Mouse (Mus musculus) heart, embryonic 14.5 days (tissue): ENCODE measurements around the gene Igsf23. TPM values are rescaled to one million over a fixed set of nuclear protein-coding genes. Genes with fewer than 3 reads are reported as not detected.
A peak's percentile ranks its signal among the peaks of the same experiment; 100 is the strongest.
"Not testable (repeated sequence)": the region's sequence is repeated elsewhere in the genome, so short reads cannot be mapped to it uniquely, and the experiment has no call there.

Experiments used
- ATAC-seq: fragments of 200-750 bp; cut with Nextera tagmentation; 2 replicates; pipeline ENCODE4 v1.8.0; 2017; ENCODE audit warnings: low read depth, moderate TSS enrichment; ENCODE audit not compliant: insufficient number of reproducible peaks, insufficient read depth, low FRiP score
- H3K27ac ChIP-seq, 2 experiments: fragments of 200-500 bp in 1 of 2; fragments of 300-500 bp in 1 of 2; sonication (generic) in 1 of 2; replicated peaks in 1 of 2; 2 replicates each; pipeline ENCODE4 v1.5.1; 2012 to 2014; ENCODE audit warnings: low read depth in 2 of 2, low read length in 2 of 2, control low read depth in 1 of 2, mild to moderate bottlenecking in 1 of 2, mixed read lengths in 1 of 2; ENCODE audit not compliant: control insufficient read depth in 1 of 2, insufficient read depth in 1 of 2
- H3K27me3 ChIP-seq: fragments of 300-500 bp; sonication (generic); 2 replicates; pipeline ENCODE4 v1.6.1; 2014; ENCODE audit warnings: mild to moderate bottlenecking, low read length, control low read depth; ENCODE audit not compliant: control insufficient read depth, insufficient read depth
- H3K36me3 ChIP-seq: fragments of 300-500 bp; sonication (generic); 2 replicates; pipeline ENCODE4 v1.6.1; 2014; ENCODE audit warnings: mild to moderate bottlenecking, control low read depth, low read length, mixed read lengths; ENCODE audit not compliant: control insufficient read depth, insufficient read depth
- H3K4me1 ChIP-seq, 2 experiments: fragments of 200-500 bp in 1 of 2; fragments of 300-500 bp in 1 of 2; sonication (generic) in 1 of 2; 2 replicates each; pipeline ENCODE4 v1.6.1; 2012 to 2014; ENCODE audit warnings: low read length in 2 of 2, control low read depth in 1 of 2, mixed read lengths in 1 of 2; ENCODE audit not compliant: control insufficient read depth in 2 of 2, insufficient read depth in 2 of 2
- H3K4me2 ChIP-seq: fragments of 300-500 bp; sonication (generic); 2 replicates; pipeline ENCODE4 v1.6.1; 2014; ENCODE audit warnings: mild to moderate bottlenecking, low read length
- H3K4me3 ChIP-seq, 2 experiments: fragments of 200-500 bp in 1 of 2; fragments of 300-500 bp in 1 of 2; sonication (generic) in 1 of 2; 2 replicates each; pipeline ENCODE4 v1.5.1; 2012 to 2014; ENCODE audit warnings: low read length in 2 of 2, mild to moderate bottlenecking in 2 of 2, control low read depth in 1 of 2, low read depth in 1 of 2, moderate library complexity in 1 of 2; ENCODE audit not compliant: control insufficient read depth in 1 of 2, insufficient read depth in 1 of 2
- H3K9ac ChIP-seq: fragments of 300-500 bp; sonication (generic); 2 replicates; pipeline ENCODE4 v1.6.1; 2014; ENCODE audit warnings: mild to moderate bottlenecking, low read length
- H3K9me3 ChIP-seq: fragments of 300-500 bp; sonication (generic); 2 replicates; pipeline ENCODE4 v1.6.1; 2016; ENCODE audit warnings: low read length, control low read depth; ENCODE audit not compliant: control insufficient read depth
- WGBS: fragments of 180-500 bp; shearing (Covaris S2); extraction: QIAGEN DNeasy Blood & Tissue Kit; methylation state at CpG from one replicate; pipeline ENCODE4 v1.1.7; 2014; 5-methylcytosine and 5-hydroxymethylcytosine counted together
- polyA plus RNA-seq: library from polyadenylated mRNA; unstranded; fragments of >200 nt; fragmentation: Nextera tagmentation; extraction: Ambion mirVana; gene quantifications from 2 replicates; pipeline ENCODE4 v1.2.1, GENCODE M21; 2014

Gene Igsf23
- polyA plus RNA-seq, 1 experiment from 2014 or later = 1.8 TPM

DNA sequence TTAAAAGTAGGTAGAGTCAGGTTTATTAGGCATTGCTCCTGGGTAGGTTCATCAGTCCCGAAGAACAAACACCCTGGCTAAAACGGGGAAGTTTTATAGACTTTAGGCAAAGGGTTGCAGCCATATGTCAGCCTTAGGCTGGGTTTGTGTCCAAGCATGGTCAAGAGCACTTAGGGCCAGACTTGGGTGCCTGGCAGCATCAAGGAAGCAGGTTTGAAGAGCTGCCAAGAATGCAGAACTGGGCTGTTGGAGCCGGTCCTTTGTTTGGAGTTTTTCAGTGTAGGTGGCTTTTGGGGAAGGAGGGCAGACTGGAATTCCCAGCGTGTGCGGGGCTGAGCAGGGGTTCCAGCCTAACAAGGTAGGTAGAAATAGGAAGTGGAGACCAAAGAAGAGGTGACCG, 14.6 kb downstream of the Igsf23 start:
- peak overlapping the region; percentile 53 to 57 for H3K27ac ChIP-seq
- no peaks in the 10 kb centered on the region for H3K27me3 ChIP-seq
- no peak overlapping the region for H3K9ac ChIP-seq
- WGBS = 59% methylated on average over 6 of the region's 6 CpGs
- no peaks in the 10 kb centered on the region for H3K9me3 ChIP-seq
- ATAC-seq = no peak
- H3K4me3 ChIP-seq = no peak overlapping the region
- no peaks in the 10 kb centered on the region for H3K36me3 ChIP-seq
- peaks cover 38 to 46% of the 10 kb centered on the region in 2 experiments for H3K4me1 ChIP-seq
- H3K4me2 ChIP-seq = 0 out of 2 replicates have a peak overlapping the region, but pooled peaks have one; percentile 3

DNA sequence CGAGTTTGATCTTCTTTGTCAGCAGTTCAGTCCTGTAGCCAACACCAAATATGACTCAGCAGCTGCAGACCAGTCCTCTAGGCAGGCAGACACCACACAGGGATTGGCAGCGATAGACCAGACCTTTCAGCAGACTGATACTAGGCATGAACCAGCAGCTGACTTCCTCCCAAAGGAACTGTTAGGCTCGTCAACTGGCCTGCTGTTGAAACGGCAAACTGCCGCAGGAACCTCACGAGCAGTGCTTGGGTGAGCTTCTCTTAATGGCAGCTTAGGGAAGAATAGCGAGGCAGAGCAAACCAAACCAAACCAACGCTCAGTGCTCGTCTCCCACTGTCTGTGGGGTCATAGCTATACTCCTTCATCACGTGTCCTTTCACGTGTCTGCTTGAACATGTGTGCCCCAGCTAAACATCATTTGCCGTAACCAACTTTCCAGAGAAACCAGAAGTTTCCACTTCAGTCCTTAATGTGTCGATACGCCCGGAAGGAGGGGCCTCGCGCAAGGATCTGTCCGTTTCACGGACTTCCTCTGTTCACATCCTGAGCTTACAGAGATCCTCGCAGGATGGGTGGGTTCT, 15.3 kb downstream of the Igsf23 start:
- H3K27me3 ChIP-seq = no peaks in the 10 kb centered on the region
- no peaks in the 10 kb centered on the region for H3K36me3 ChIP-seq
- 44% methylated on average over 20 of the region's 20 CpGs for WGBS
- peaks cover 38 to 39% of the 10 kb centered on the region in 2 experiments for H3K4me1 ChIP-seq
- H3K9me3 ChIP-seq = no peaks in the 10 kb centered on the region
- H3K9ac ChIP-seq = no peak overlapping the region
- H3K4me2 ChIP-seq = 0 out of 2 replicates have a peak overlapping the region, but pooled peaks have one; percentile 3
- no peak for ATAC-seq
- H3K4me3 ChIP-seq = no peak overlapping the region
- H3K27ac ChIP-seq = peak overlapping the region; percentile 57 to 75

DNA sequence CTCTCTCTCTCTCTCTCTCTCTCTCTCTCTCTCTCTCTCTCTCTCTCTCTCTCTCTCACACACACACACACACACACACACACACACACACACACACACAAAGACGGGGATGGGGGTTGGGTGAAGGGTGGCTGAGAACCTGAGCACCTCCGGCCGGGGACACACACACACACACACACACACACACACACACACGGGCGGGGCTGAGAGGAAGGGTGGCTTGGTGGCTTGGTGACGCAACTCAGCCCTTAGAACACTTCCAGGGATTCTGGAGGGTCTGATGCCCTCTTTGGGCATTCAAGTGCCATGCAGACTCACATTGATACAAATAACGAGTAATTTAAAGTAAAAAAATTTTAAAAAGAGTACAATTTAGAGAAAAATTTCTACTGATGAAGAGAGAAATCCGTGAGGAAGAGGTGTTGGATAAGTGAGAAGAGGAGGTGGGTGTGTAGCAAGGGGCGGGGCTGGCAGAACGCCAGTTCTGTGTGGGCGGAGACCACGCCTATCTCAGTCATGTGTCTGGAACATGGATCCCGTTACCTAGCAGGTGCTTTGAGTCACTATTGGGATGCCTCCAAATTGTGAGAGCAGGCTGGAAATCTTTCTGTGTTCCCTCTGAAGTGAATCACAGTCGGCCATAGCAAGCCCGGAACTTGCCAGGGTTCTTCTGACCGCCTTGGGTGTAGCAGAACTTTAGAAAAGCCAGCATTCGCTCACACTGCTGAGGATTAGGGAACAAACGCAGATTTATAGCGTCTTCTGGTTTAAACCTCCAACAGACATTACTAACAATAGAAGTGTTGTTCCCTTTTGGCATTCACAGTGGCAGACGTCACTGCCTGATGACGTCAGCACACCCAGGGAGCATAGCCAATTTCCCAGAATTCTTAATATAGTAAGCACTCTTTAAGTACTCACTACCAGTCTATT, 17.4 kb downstream of the Igsf23 start:
- peak; percentile 61; the same call in 1 of the 2 replicates for ATAC-seq
- no peak overlapping the region for H3K9ac ChIP-seq
- H3K36me3 ChIP-seq = no peaks in the 10 kb centered on the region
- peak overlapping the region; percentile 24 to 26 for H3K4me3 ChIP-seq
- peak overlapping the region; percentile 62 for H3K4me2 ChIP-seq
- peak overlapping the region; percentile 66 to 84 for H3K27ac ChIP-seq
- no peaks in the 10 kb centered on the region for H3K9me3 ChIP-seq
- H3K27me3 ChIP-seq = no peaks in the 10 kb centered on the region
- H3K4me1 ChIP-seq = peaks cover 30 to 35% of the 10 kb centered on the region in 2 experiments
- 12% methylated on average over 20 of the region's 21 CpGs for whole genome bisulfite sequencing

DNA sequence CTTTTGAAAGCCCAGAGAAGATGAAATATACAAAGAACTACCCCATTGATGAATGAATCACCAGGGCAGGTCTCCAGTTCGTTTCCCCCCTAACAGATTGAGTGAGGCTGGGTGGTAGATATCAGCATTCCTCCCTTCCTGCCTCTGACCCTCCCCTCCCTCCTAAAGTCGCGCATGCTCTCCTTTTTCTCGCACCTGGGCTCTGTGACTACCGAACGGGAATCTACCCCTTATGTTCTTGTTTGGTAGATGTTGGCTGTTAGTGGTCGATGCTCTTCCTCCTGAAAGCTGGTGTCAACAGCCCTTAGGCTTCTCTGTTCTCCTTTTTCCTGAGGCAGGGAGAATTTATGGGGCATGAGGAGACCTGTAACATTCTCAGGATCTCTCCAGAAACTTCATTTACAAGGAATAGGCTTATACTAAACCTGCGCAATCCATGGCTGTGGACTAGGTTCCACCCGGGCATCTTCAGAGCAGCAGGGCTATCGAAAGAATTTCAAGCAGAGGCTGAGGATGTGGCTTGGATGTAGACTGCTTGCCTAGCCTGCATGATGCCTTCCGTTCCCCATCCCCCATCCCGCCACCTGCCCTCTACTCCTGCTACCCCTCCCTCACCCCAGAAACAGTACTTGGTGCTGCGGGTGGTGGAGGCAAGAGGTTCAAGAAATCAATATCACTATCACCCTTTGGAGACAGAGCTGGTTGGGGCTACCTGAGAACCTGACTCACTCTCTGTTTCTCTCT, 18.3 kb downstream of the Igsf23 start:
- H3K4me1 ChIP-seq = peaks cover 29 to 30% of the 10 kb centered on the region in 2 experiments
- H3K36me3 ChIP-seq = no peaks in the 10 kb centered on the region
- no peak for ATAC-seq
- no peak overlapping the region for H3K4me2 ChIP-seq
- H3K4me3 ChIP-seq = no peak overlapping the region
- H3K9me3 ChIP-seq = no peaks in the 10 kb centered on the region
- 15% methylated on average over 13 of the region's 13 CpGs for WGBS
- H3K9ac ChIP-seq = no peak overlapping the region
- H3K27ac ChIP-seq = no peak overlapping the region
- H3K27me3 ChIP-seq = no peaks in the 10 kb centered on the region

DNA sequence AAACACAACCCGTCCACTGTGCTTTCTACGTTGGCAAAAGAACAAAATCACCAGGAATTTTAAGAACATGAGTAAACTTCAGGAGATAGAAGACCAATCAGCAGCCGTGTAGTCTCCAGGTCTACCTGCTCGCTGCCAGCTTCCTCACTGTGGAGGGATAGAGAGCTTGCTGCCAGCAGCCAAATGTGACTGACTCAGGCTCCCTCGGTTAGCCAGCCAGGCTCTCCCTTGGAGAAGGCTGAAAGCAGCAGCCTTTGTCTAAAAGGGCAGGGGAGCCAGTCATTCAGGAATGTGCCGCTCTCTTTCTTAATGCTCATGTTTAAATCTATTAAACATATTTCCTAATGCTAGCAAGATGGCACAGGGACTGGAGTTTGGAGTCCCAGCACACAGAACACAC, 20.1 kb downstream of the Igsf23 start:
- not testable (repeated sequence) for H3K27me3 ChIP-seq, H3K9ac ChIP-seq, H3K27ac ChIP-seq, H3K4me3 ChIP-seq, ATAC-seq, H3K4me2 ChIP-seq, H3K9me3 ChIP-seq, H3K36me3 ChIP-seq
- WGBS = 69% methylated on average over 6 of the region's 6 CpGs
- peaks cover 22 to 23% of the 10 kb centered on the region in 2 experiments for H3K4me1 ChIP-seq

DNA sequence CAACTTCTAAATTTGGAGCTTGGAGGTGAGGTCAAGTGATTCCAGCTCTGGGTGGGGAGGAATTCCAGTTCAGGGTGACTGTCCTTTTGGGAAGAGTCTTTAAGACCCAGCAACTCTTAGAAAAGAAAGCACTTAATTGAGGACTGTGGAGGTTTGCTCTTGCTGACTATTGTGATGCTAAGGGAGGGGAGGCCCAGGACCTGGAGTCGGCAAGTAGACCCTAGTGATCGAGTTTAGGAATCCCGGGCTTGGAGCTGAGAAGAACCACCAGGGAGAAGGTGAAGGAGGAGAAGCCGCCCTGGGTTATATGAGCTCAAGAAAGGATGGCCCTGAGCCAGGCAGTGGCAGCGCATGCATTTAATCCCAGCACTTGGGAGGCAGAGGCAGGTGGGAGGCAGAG, 22.1 kb downstream of the Igsf23 start:
- Histone ChIP-seq H3K4me3 (no peak overlapping the region), H3K9me3 (no peaks in the 10 kb centered on the region), H3K9ac (no peak overlapping the region), H3K4me1 (peaks cover 17 to 18% of the 10 kb centered on the region in 2 experiments), H3K27ac (no peak overlapping the region), H3K4me2 (no peak overlapping the region), H3K27me3 (no peaks in the 10 kb centered on the region; the same call in 1 of the 2 replicates), H3K36me3 (no peaks in the 10 kb centered on the region)
- no peak for ATAC-seq
- WGBS = 71% methylated on average over 5 of the region's 5 CpGs

DNA sequence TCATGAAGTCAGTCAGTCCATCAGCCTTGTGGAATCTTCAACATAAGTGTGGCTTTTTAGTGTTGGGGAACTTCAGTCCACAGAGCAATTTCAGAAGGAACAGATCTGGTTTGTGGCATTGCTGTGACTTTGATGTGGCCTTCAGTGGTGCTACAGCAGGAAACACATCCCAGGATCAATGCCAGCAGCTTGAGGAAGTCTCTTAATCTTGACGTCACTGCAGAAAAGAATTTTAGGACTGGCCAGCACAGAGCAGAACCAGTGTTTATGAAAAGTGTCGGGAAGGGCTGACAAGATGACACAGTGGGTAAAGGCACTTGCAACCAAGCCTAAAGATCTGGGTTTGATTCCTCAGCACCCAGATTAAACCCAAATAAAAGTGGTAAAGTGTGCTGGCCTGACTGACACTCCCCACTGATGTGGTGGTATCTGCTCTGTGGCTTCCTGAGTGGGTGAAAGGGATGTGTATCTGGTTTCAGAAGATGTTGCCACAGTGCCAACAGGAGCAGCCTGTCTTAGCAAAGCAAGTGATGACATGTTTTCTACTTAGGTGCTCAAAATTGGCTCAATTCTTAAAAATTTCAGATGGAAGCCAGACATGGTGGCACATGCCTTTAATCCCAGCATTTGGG, 23.6 kb downstream of the Igsf23 start:
- H3K36me3 ChIP-seq = no peaks in the 10 kb centered on the region
- no peak overlapping the region for H3K9ac ChIP-seq
- 23% methylated on average over 2 of the region's 2 CpGs for WGBS
- no peak overlapping the region for H3K4me3 ChIP-seq
- peaks cover 3 to 6% of the 10 kb centered on the region in 2 experiments; a peak in 3 of 4 replicates for H3K4me1 ChIP-seq
- H3K9me3 ChIP-seq = no peaks in the 10 kb centered on the region
- H3K4me2 ChIP-seq = no peak overlapping the region
- no peak overlapping the region for H3K27ac ChIP-seq
- no peak for ATAC-seq
- H3K27me3 ChIP-seq = no peaks in the 10 kb centered on the region; the same call in 1 of the 2 replicates
